17 mouse cellular contexts compared by ENCODE assay signal in genomic region chr2:152716241-152716772, GRCm38 (mm10). TPM values are rescaled to one million over a fixed set of nuclear protein-coding genes. Genes with fewer than 3 reads are reported as not detected.
DNase-seq lines count a peak whose midpoint lies in the region; ATAC-seq and TF ChIP-seq lines count a peak whose summit lies in the region.
"Had no signal": no experiment of that assay in that cellular context is flagged by ENCODE, and none has a peak within 500 bp of the region (broad histone marks: within the 10 kb centered on the region; RNA-seq: fewer than 3 reads in every experiment).

No protein-coding gene starts in this region.

- H3K27me3 ChIP-seq in kidney, embryonic 14.5 days (ENCODE audit: control insufficient read depth, insufficient read depth, low read length), result no peaks in the 10 kb centered on the region
- no peaks in the 10 kb centered on the region for H3K27me3 ChIP-seq in intestine, postnatal 0 days (replicated peaks; ENCODE audit: control insufficient read depth, insufficient read depth, low read length)
- H3K27me3 ChIP-seq: midbrain, embryonic 12.5 days; neural tube, embryonic 12.5 days had no signal

- no peak for DNase-seq in kidney, postnatal 36 days
- DNase-seq in urinary bladder, postnatal 36 days (ENCODE audit: low spot score in 2 of 2), result peak; percentile 70 to 74
- no peak for DNase-seq in urinary bladder, postnatal 25 days (ENCODE audit: low spot score)
- no peak for DNase-seq in right cerebral cortex, postnatal 10 days (ENCODE audit: low spot score in 2 of 2)
- no peak for DNase-seq in gastrocnemius, adult 8-10 months (ENCODE audit: low spot score in 2 of 2)
- DNase-seq: cerebellum, adult 9-10 months; gastrocnemius, postnatal 14 days; lung, embryonic 14.5 days; right cerebral cortex, adult 18-20 months; thymus, postnatal 25 days had no signal

- H3K9me3 ChIP-seq in kidney, embryonic 14.5 days (ENCODE audit: control insufficient read depth, low read length), result no peaks in the 10 kb centered on the region
- no peaks in the 10 kb centered on the region for H3K9me3 ChIP-seq in intestine, postnatal 0 days (ENCODE audit: control insufficient read depth)
- H3K9me3 ChIP-seq: midbrain, embryonic 12.5 days; neural tube, embryonic 12.5 days had no signal

- H3K4me1 ChIP-seq in kidney, embryonic 14.5 days (ENCODE audit: control insufficient read depth, insufficient read depth, low read length), result peaks cover 8% of the 10 kb centered on the region; the same call in 1 of the 2 replicates
- no peaks in the 10 kb centered on the region for H3K4me1 ChIP-seq in intestine, postnatal 0 days (replicated peaks; ENCODE audit: control insufficient read depth, insufficient read depth, low read length)

- H3K9ac ChIP-seq in kidney, embryonic 14.5 days (ENCODE audit: low read depth, low read length), result no peak overlapping the region
- no peak overlapping the region for H3K9ac ChIP-seq in intestine, postnatal 0 days (ENCODE audit: low read depth, low read length)
- H3K9ac ChIP-seq: lung, embryonic 14.5 days; midbrain, embryonic 12.5 days; neural tube, embryonic 12.5 days had no signal

- 60% methylated on average over 6 of the region's 6 CpGs for WGBS in kidney, embryonic 14.5 days
- WGBS in intestine, postnatal 0 days, result 36% methylated on average over 6 of the region's 6 CpGs

- ATAC-seq in kidney, embryonic 14.5 days (ENCODE audit: low FRiP score, low TSS enrichment), result no peak
- ATAC-seq in intestine, postnatal 0 days, result peak; percentile 31; the same call in 1 of the 2 replicates
- no peak for ATAC-seq in erythroid progenitor cell, adult 5-6 weeks (replicated peaks; ENCODE audit: low FRiP score, poor library complexity, severe bottlenecking)
- ATAC-seq: forebrain, embryonic 14.5 days; inflammation-experienced regulatory T-cells, adult 6 months had no signal

- TF ChIP-seq CTCF in intestine, postnatal 0 days (IDR thresholded peaks at IDR 0.05; ENCODE audit: low read depth), result no peak

- H3K27ac ChIP-seq in kidney, embryonic 14.5 days (ENCODE audit: low read depth, low read length), result peak overlapping the region; percentile 61; the same call in 1 of the 2 replicates
- H3K27ac ChIP-seq in intestine, postnatal 0 days (ENCODE audit: low read depth, low read length), result no peak overlapping the region
- H3K27ac ChIP-seq: neural tube, embryonic 12.5 days had no signal

- H3K4me3 ChIP-seq in kidney, embryonic 14.5 days (ENCODE audit: low read length), result no peak overlapping the region
- H3K4me3 ChIP-seq in intestine, postnatal 0 days (ENCODE audit: low read depth, low read length), result no peak overlapping the region
- H3K4me3 ChIP-seq: midbrain, embryonic 12.5 days; neural tube, embryonic 12.5 days had no signal

- no peak overlapping the region for H3K4me2 ChIP-seq in kidney, embryonic 14.5 days (replicated peaks; ENCODE audit: low read depth, low read length)
- H3K4me2 ChIP-seq in intestine, postnatal 0 days (replicated peaks; ENCODE audit: low read depth), result no peak overlapping the region
- H3K4me2 ChIP-seq: lung, embryonic 14.5 days; midbrain, embryonic 12.5 days; neural tube, embryonic 12.5 days had no signal

- H3K36me3 ChIP-seq in kidney, embryonic 14.5 days (ENCODE audit: control insufficient read depth, insufficient read depth, low read length), result no peaks in the 10 kb centered on the region
- no peaks in the 10 kb centered on the region for H3K36me3 ChIP-seq in intestine, postnatal 0 days (ENCODE audit: control insufficient read depth, insufficient read depth)
- H3K36me3 ChIP-seq: midbrain, embryonic 12.5 days; neural tube, embryonic 12.5 days had no signal

RNA-seq across cellular contexts. Expression of gene Id1, which starts 19.7 kb away (rescaled TPM):
- polyA plus RNA-seq in kidney, embryonic 14.5 days (2014; fragmentation: Nextera tagmentation; extraction: Ambion mirVana), result 129 and 178 TPM in 2 replicates
- polyA plus RNA-seq in intestine, postnatal 0 days (2015; fragmentation: Nextera tagmentation; extraction: Ambion mirVana), result 76.1 and 92.4 TPM in 2 replicates
- total RNA-seq in gastrocnemius, adult 8-10 months (2022), result 10 to 100 TPM in 1 of 4 experiments, 1 to 10 TPM in 3; 6.7 to 16.6 (median 8.4) TPM
- 1.3 and 17.3 TPM in 2 replicates for total RNA-seq in erythroid progenitor cell, adult 5-6 weeks (2015; ENCODE audit: low replicate concordance)
- 1.6 and 2.6 TPM in 2 replicates for total RNA-seq in erythroid progenitor cell, adult 5-6 weeks (2017; ENCODE audit: low replicate concordance)

RNA-seq across cellular contexts. Expression of gene Mcts2, which starts 29.5 kb away (rescaled TPM):
- 35.4 and 40.8 TPM in 2 replicates for polyA plus RNA-seq in kidney, embryonic 14.5 days (2014; fragmentation: Nextera tagmentation; extraction: Ambion mirVana)
- polyA plus RNA-seq in intestine, postnatal 0 days (2015; fragmentation: Nextera tagmentation; extraction: Ambion mirVana), result 19.0 and 21.5 TPM in 2 replicates
- total RNA-seq in gastrocnemius, adult 8-10 months (2022), result 10 to 100 TPM; 10.2 to 12.8 (median 11.9) TPM
- total RNA-seq in erythroid progenitor cell, adult 5-6 weeks (2015; ENCODE audit: low replicate concordance), result not detected in 2 replicates
- total RNA-seq in erythroid progenitor cell, adult 5-6 weeks (2017; ENCODE audit: low replicate concordance), result 1.7 TPM in 1 of 2 replicates, not detected in the other

RNA-seq across cellular contexts. Expression of gene Cox4i2, which starts 37.7 kb away (rescaled TPM):
- polyA plus RNA-seq in kidney, embryonic 14.5 days (2014; fragmentation: Nextera tagmentation; extraction: Ambion mirVana), result 12.1 and 18.8 TPM in 2 replicates
- 9.3 and 9.5 TPM in 2 replicates for polyA plus RNA-seq in intestine, postnatal 0 days (2015; fragmentation: Nextera tagmentation; extraction: Ambion mirVana)
- 1 to 10 TPM; 1.4 to 3.1 (median 2.0) TPM for total RNA-seq in gastrocnemius, adult 8-10 months (2022)
- total RNA-seq in erythroid progenitor cell, adult 5-6 weeks (2015; ENCODE audit: low replicate concordance), result 1.8 TPM in 1 of 2 replicates, not detected in the other
- not detected in 2 replicates for total RNA-seq in erythroid progenitor cell, adult 5-6 weeks (2017; ENCODE audit: low replicate concordance)
- polyA plus RNA-seq: inflammation-experienced regulatory T-cells, adult 6 months had no signal

RNA-seq across cellular contexts. Expression of gene H13, which starts 47.0 kb away (rescaled TPM):
- 127 and 147 TPM in 2 replicates for polyA plus RNA-seq in kidney, embryonic 14.5 days (2014; fragmentation: Nextera tagmentation; extraction: Ambion mirVana)
- 110 and 111 TPM in 2 replicates for polyA plus RNA-seq in intestine, postnatal 0 days (2015; fragmentation: Nextera tagmentation; extraction: Ambion mirVana)
- 10 to 100 TPM; 25.7 to 34.6 (median 28.7) TPM for total RNA-seq in gastrocnemius, adult 8-10 months (2022)
- 17.7 and 24.7 TPM in 2 replicates for total RNA-seq in erythroid progenitor cell, adult 5-6 weeks (2015; ENCODE audit: low replicate concordance)
- total RNA-seq in erythroid progenitor cell, adult 5-6 weeks (2017; ENCODE audit: low replicate concordance), result 11.6 and 13.2 TPM in 2 replicates

Comparison
In these comparisons a context has a peak if more than half of its experiments do, and no peak if none do; other contexts are left out.
1. DNase-seq: peak in urinary bladder, postnatal 36 days (2 of 2); none in kidney, postnatal 36 days (0 of 2), urinary bladder, postnatal 25 days (single experiment), right cerebral cortex, postnatal 10 days (0 of 2) and gastrocnemius, adult 8-10 months (0 of 2).
2. RNA of gene Mcts2, which starts 29.5 kb away (total RNA-seq): 10.2 to 12.8 TPM in gastrocnemius, adult 8-10 months; 1.7 TPM in erythroid progenitor cell, adult 5-6 weeks; every median in the first group is over 4 times any median in the second.